ENCODE assay signal across 8 mouse cellular contexts in the genomic region with DNA sequence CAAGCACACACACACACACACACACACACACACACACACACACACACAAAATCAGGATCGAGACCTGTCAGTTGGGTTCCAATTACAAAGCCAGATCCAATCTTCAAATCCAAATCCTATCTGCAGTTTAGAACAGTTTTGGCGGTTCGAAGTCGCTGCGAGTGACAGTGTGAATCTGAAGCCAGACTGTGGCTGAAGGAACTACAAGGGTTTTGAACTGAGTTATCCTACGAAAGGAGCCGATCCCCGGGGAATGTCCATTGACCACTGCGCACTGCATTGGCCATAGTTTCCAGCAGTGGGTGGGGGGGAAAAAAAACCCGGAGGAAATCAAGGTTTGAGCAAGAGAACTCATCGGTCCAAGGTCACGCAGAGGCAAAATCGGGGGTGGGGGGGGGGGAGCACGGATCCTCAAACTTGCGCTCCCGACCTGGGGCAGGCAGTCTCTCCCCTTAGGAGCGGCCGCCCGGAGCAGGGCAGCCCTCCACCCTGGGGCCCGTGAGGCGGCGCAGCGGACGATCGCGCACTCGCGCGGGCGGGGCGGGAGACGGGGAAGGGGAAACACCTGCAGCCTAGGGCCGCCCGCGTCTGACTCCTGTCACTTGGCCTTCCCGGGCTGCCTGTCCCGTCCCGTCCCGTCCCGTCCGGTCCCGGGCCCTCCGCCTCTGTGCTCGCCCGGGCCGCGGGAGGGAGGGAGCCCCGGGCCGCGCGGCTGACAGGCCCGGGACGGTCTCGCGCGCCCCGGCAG. TPM values are rescaled to one million over a fixed set of nuclear protein-coding genes. Genes with fewer than 3 reads are reported as not detected.
DNase-seq lines count a peak whose midpoint lies in the region; ATAC-seq and TF ChIP-seq lines count a peak whose summit lies in the region.

No protein-coding gene starts in this region.

- peak; percentile 51 for ATAC-seq in kidney, embryonic 14.5 days (ENCODE audit: low FRiP score, low TSS enrichment)
- ATAC-seq in megakaryocyte-erythroid progenitor cell, adult 5-6 weeks (replicated peaks; ENCODE audit: low FRiP score, low TSS enrichment, poor library complexity, severe bottlenecking): no peak

- peak overlapping the region; percentile 71 for H3K27ac ChIP-seq in kidney, embryonic 14.5 days (ENCODE audit: low read depth, low read length)
- peak overlapping the region; percentile 90 for H3K27ac ChIP-seq in spleen, adult 2 months (ENCODE audit: insufficient read depth, low read length)

- no peak for TF ChIP-seq CTCF in spleen, adult 2 months (IDR thresholded peaks at IDR 0.05; ENCODE audit: extremely low read depth, insufficient read depth, insufficient read length, insufficient replicate concordance)

- H3K9ac ChIP-seq in kidney, embryonic 14.5 days (ENCODE audit: low read depth, low read length): peak overlapping the region; percentile 94

- H3K9me3 ChIP-seq in kidney, embryonic 14.5 days (ENCODE audit: control insufficient read depth, low read length): no peaks in the 10 kb centered on the region

- no peaks in the 10 kb centered on the region; the same call in 1 of the 2 replicates for H3K27me3 ChIP-seq in kidney, embryonic 14.5 days (ENCODE audit: control insufficient read depth, insufficient read depth, low read length)
- no peaks in the 10 kb centered on the region for H3K27me3 ChIP-seq in spleen, adult 2 months (ENCODE audit: control insufficient read depth, insufficient read depth, low read length)

- H3K4me2 ChIP-seq in kidney, embryonic 14.5 days (replicated peaks; ENCODE audit: low read depth, low read length): peak overlapping the region; percentile 71

- peak; percentile 37 for DNase-seq in right cerebral cortex, postnatal 25 days
- DNase-seq in right cerebral cortex, adult 18-20 months: no peak
- peak; percentile 50 for DNase-seq in embryo, embryonic 10.5 days (ENCODE audit: low spot score)
- DNase-seq in heart, adult 9 months (ENCODE audit: low spot score in 2 of 2): peak; percentile 47 to 64
- peak; percentile 67 for DNase-seq in lung, postnatal 14 days
- DNase-seq in spleen, adult 2 months (ENCODE audit: low read depth in 1 of 2, low spot score in 2 of 2): peak in 1 of 2 experiments; percentile 80

- no peaks in the 10 kb centered on the region for H3K36me3 ChIP-seq in kidney, embryonic 14.5 days (ENCODE audit: control insufficient read depth, insufficient read depth, low read length)
- H3K36me3 ChIP-seq in spleen, adult 2 months (ENCODE audit: control insufficient read depth, insufficient read depth, low read length): no peaks in the 10 kb centered on the region

- peak overlapping the region; percentile 98 for H3K4me3 ChIP-seq in kidney, embryonic 14.5 days (ENCODE audit: low read length)
- peak overlapping the region; percentile 93 for H3K4me3 ChIP-seq in spleen, adult 2 months (ENCODE audit: extremely low read depth, insufficient read depth, insufficient read length)

- WGBS in kidney, embryonic 14.5 days: 2% methylated on average over 44 of the region's 57 CpGs
- WGBS in spleen, adult 2 months: 1% methylated on average over 34 of the region's 57 CpGs

- TF ChIP-seq POLR2A in spleen, adult 2 months (IDR thresholded peaks at IDR 0.05; ENCODE audit: low read depth, low read length): no peak

- H3K4me1 ChIP-seq in kidney, embryonic 14.5 days (ENCODE audit: control insufficient read depth, insufficient read depth, low read length): peaks cover 12% of the 10 kb centered on the region
- peaks cover 20% of the 10 kb centered on the region; the same call in 1 of the 2 replicates for H3K4me1 ChIP-seq in spleen, adult 2 months (ENCODE audit: control insufficient read depth, insufficient read depth, insufficient read length)

RNA-seq across cellular contexts. Expression of a gene that starts 1.8 kb away (rescaled TPM):
- polyA plus RNA-seq in kidney, embryonic 14.5 days (2014; fragmentation: Nextera tagmentation; extraction: Ambion mirVana): 37.0 and 67.9 TPM in 2 replicates
- polyA plus RNA-seq in spleen, adult 2 months (2012; rRNA removed): 69.3 and 84.0 TPM in 2 replicates
- total RNA-seq in megakaryocyte-erythroid progenitor cell, adult 5-6 weeks (2014; fragmentation: Nextera tagmentation): 351 and 396 TPM in 2 replicates
- total RNA-seq in megakaryocyte-erythroid progenitor cell, adult 5-6 weeks (2017): 330 and 379 TPM in 2 replicates

RNA-seq across cellular contexts. Expression of a gene that starts 2.7 kb away (rescaled TPM):
- 32.8 and 41.7 TPM in 2 replicates for polyA plus RNA-seq in kidney, embryonic 14.5 days (2014; fragmentation: Nextera tagmentation; extraction: Ambion mirVana)
- 71.6 and 92.1 TPM in 2 replicates for polyA plus RNA-seq in spleen, adult 2 months (2012; rRNA removed)
- total RNA-seq in megakaryocyte-erythroid progenitor cell, adult 5-6 weeks (2014; fragmentation: Nextera tagmentation): 81.5 and 99.6 TPM in 2 replicates
- total RNA-seq in megakaryocyte-erythroid progenitor cell, adult 5-6 weeks (2017): 45.2 and 48.5 TPM in 2 replicates

RNA-seq across cellular contexts. Expression of a gene that starts 50.6 kb away (rescaled TPM):
- polyA plus RNA-seq in kidney, embryonic 14.5 days (2014; fragmentation: Nextera tagmentation; extraction: Ambion mirVana): 128 and 143 TPM in 2 replicates
- polyA plus RNA-seq in spleen, adult 2 months (2012; rRNA removed): 24.1 and 38.5 TPM in 2 replicates
- total RNA-seq in megakaryocyte-erythroid progenitor cell, adult 5-6 weeks (2014; fragmentation: Nextera tagmentation): 55.0 and 65.2 TPM in 2 replicates
- 49.4 and 53.2 TPM in 2 replicates for total RNA-seq in megakaryocyte-erythroid progenitor cell, adult 5-6 weeks (2017)
